Mouse (Mus musculus) heart, embryonic 12.5 days (tissue): ENCODE measurements around the gene Plppr2. TPM values are rescaled to one million over a fixed set of nuclear protein-coding genes. Genes with fewer than 3 reads are reported as not detected.

ENCODE experiments used
- ATAC-seq: fragments of 200-750 bp; cut with Nextera tagmentation; 2 replicates; pipeline ENCODE4 v1.8.0; 2017; ENCODE audit warnings: moderate TSS enrichment, moderate library complexity; ENCODE audit not compliant: insufficient number of reproducible peaks, low FRiP score
- H3K27ac ChIP-seq: fragments of 300-500 bp; sonication (generic); 2 replicates; pipeline ENCODE4 v1.5.1; 2016; ENCODE audit warnings: mild to moderate bottlenecking, moderate library complexity; ENCODE audit not compliant: poor library complexity, severe bottlenecking
- H3K27me3 ChIP-seq: fragments of 300-500 bp; sonication (generic); replicated peaks from 2 replicates; pipeline ENCODE4 v1.6.1; 2016; ENCODE audit warnings: mild to moderate bottlenecking, moderate library complexity
- H3K36me3 ChIP-seq: fragments of 300-500 bp; sonication (generic); 2 replicates; pipeline ENCODE4 v1.6.1; 2016; ENCODE audit warnings: mild to moderate bottlenecking, moderate library complexity
- H3K4me1 ChIP-seq: fragments of 300-500 bp; sonication (generic); replicated peaks from 2 replicates; pipeline ENCODE4 v1.6.1; 2016; ENCODE audit warnings: mild to moderate bottlenecking
- H3K4me2 ChIP-seq: fragments of 300-500 bp; sonication (generic); 2 replicates; pipeline ENCODE4 v1.6.1; 2016; ENCODE audit warnings: mild to moderate bottlenecking, moderate library complexity
- H3K4me3 ChIP-seq: fragments of 300-500 bp; sonication (generic); 2 replicates; pipeline ENCODE4 v1.5.1; 2016; ENCODE audit warnings: mild to moderate bottlenecking
- H3K9ac ChIP-seq: fragments of 300-500 bp; sonication (generic); 2 replicates; pipeline ENCODE4 v1.6.1; 2016; ENCODE audit warnings: mild to moderate bottlenecking, moderate library complexity
- H3K9me3 ChIP-seq: fragments of 300-500 bp; sonication (generic); replicated peaks from 2 replicates; pipeline ENCODE4 v1.6.1; 2016; ENCODE audit warnings: mild to moderate bottlenecking, moderate library complexity
- WGBS: fragments of 180-500 bp; shearing (Covaris S2); methylation state at CpG from one replicate; pipeline ENCODE4 v1.1.7; 2016; 5-methylcytosine and 5-hydroxymethylcytosine counted together
- polyA plus RNA-seq: library from polyadenylated mRNA; unstranded; fragments of >200 nt; fragmentation: Nextera tagmentation; extraction: Ambion mirVana; gene quantifications from 2 replicates; pipeline ENCODE4 v1.2.1, GENCODE M21; 2016

The Plppr2 gene
- polyA plus RNA-seq, 1 experiment from 2014 or later, result 8.2 TPM

DNA sequence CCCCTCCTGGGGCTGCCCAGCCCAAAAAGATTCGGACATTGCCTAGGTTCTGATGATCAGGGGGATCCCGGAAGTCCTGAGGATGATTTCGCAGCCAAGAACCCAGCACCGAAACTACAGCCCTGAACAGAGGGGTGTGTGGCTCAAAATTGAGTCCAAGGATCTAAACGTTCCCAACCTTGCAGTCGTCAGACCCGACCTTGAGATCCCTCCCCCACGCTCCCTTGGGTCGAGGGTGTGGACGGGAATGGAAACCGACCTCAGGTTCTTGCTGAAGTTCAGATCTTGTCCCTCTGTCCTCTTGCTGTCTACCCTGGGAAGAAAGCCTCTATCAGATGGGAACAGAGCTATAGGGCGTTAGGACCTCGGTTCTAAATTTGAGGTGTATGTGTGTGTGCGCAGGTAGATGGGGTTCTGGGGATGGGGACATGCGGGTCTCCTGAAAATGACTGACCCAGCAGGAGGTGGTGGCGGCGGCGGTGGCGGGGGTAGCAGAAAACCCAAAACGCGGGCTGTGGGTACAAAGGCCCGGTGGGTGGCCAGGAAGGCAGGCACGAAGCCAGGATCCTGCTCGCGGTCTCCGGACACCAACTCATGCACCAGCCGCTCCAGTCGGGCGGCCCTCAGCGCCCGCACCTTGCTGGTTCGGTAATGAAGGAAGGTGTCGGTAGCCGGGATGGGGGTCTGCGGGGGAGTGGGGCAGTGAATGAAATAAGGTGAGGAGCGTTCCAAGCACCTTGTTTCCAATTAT is 50.9 kb downstream of the Plppr2 start:
- Histone ChIP-seq H3K9ac (no peak overlapping the region), H3K27me3 (peaks cover 98% of the 10 kb centered on the region), H3K27ac (no peak overlapping the region), H3K36me3 (no peaks in the 10 kb centered on the region), H3K4me2 (peak overlapping the region; percentile 94), H3K9me3 (no peaks in the 10 kb centered on the region), H3K4me3 (peak overlapping the region; percentile 59; the same call in 1 of the 2 replicates), H3K4me1 (peaks cover 23% of the 10 kb centered on the region)
- no peak for ATAC-seq
- 5% methylated on average over 36 of the region's 36 CpGs for WGBS

DNA sequence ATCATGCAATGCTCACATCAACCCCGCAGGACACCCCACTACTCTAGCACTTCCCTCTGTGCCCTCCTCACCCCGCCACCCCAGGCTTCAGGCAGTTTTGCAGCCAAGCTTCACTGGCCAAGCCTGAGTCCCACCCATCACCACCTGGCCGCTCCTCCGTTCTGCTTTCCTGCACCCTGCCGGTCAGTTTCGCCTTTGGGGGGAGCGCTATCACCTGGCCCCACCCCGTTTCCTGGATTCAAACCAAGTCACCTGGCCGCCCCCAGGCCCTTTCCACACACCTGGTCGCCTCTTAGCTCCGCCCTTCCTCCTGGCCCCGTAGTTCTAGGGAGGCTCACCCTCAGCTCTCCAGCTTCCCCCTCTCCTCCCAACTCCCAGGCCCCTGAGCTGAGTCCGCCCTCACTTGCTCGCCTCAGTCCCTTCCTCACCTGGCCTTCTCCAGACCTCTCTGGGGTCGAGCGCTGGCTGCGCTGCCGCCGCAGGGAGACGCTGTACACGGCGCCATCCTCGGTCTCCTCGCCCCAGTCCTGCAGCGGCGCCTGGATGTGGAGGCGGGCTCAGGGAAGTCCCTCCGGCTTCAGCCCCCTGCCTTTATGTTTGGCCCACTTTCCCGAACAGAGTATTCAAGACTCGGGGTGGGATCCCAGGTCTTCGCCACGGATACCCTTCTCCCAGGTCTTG is 51.7 kb downstream of the Plppr2 start:
- H3K9me3 ChIP-seq, result no peaks in the 10 kb centered on the region
- peaks cover 23% of the 10 kb centered on the region for H3K4me1 ChIP-seq
- H3K9ac ChIP-seq, result peak overlapping the region; percentile 64
- peak overlapping the region; percentile 59 for H3K4me3 ChIP-seq
- WGBS, result 1% methylated on average over 32 of the region's 32 CpGs
- peak overlapping the region; percentile 94 for H3K4me2 ChIP-seq
- no peak overlapping the region for H3K27ac ChIP-seq
- 0 out of 2 replicates have a peak, but pooled peaks have one; percentile 20 for ATAC-seq
- peaks cover 98% of the 10 kb centered on the region for H3K27me3 ChIP-seq
- H3K36me3 ChIP-seq, result no peaks in the 10 kb centered on the region

DNA sequence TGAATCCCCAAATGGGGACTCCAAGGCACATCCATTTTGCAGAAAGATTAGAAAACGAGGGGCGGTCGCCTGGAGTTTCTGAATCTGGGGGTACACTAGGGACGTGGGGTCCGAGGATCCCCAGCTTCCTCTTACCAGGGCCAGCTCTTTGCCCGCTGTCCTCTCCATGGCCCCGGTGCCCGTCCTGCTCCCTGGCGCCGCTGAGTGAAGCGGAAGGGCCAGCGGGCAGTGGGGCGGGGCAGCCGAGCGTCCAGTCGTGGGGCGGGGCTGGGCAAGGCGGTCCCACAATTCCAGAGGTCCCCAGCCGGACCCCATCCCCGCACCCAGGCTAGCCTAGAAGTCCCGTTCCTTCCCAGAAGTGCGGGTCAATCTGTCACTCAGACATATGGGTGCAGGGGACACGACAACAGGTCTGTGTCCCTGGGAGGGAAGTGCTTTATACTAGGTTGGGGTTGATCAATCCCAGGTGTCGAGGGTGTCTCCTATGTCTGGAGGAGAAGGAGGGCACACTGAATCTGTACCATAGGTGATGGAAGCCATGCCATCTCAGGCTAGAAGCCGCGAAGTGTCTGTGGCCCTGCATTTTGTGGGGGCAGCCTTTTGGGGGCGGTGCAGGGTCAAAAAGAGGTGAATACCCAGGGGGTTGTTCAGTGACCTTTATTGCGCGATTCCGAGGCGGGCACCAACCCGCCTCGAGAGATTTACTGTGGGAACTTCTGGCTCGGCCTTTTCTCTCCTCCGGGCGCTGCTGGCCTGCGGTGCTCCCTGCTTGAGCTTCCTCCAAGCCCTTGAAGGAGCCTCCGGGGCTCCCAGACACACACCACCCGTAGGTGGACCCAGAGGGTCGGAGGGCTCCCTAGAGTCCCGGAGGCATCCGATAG is 52.6 kb downstream of the Plppr2 start, which contains the start of gene Rgl3:
Gene Rgl3, minus strand, starts transcription at position 217 of the 881 bp plus-strand sequence.
- Histone ChIP-seq H3K9ac (peak within 1 kb of the TSS; percentile 64), H3K36me3 (no peaks in the 10 kb centered on the region), H3K4me3 (peak within 1 kb of the TSS; percentile 59), H3K27ac (no peak within 1 kb of the TSS), H3K27me3 (peaks cover 99% of the 10 kb centered on the region), H3K4me2 (peak within 1 kb of the TSS; percentile 94), H3K4me1 (peaks cover 23% of the 10 kb centered on the region), H3K9me3 (no peaks in the 10 kb centered on the region)
- ATAC-seq, result no peak
- 1% methylated on average over 42 of the region's 42 CpGs for WGBS

DNA sequence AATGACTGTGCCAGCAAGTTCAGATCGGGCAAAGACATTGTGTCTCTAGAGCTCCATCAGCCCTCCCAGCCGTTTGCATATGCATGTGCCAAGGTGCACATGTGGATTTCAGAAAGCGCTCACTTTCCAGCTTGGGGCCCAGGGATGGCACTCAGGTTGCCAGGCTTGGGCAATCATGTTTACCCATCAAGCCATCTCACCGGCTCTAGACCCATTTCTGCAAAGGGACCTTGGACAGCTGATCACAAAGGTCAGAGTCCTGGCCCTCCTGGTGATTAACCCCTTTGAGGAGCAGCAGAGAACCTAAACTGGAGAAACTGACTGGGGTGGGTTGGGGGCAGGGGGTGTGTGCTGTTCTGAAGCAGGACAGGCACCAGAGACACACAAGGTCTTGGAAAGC is 55.4 kb downstream of the Plppr2 start:
- no peak for ATAC-seq
- Histone ChIP-seq H3K9ac (no peak overlapping the region), H3K27ac (no peak overlapping the region), H3K4me1 (peaks cover 23% of the 10 kb centered on the region), H3K36me3 (no peaks in the 10 kb centered on the region), H3K27me3 (peaks cover 80% of the 10 kb centered on the region), H3K4me2 (no peak overlapping the region), H3K4me3 (no peak overlapping the region), H3K9me3 (no peaks in the 10 kb centered on the region; the same call in 1 of the 2 replicates)
- WGBS, result 68% methylated on average over 4 of the region's 4 CpGs

DNA sequence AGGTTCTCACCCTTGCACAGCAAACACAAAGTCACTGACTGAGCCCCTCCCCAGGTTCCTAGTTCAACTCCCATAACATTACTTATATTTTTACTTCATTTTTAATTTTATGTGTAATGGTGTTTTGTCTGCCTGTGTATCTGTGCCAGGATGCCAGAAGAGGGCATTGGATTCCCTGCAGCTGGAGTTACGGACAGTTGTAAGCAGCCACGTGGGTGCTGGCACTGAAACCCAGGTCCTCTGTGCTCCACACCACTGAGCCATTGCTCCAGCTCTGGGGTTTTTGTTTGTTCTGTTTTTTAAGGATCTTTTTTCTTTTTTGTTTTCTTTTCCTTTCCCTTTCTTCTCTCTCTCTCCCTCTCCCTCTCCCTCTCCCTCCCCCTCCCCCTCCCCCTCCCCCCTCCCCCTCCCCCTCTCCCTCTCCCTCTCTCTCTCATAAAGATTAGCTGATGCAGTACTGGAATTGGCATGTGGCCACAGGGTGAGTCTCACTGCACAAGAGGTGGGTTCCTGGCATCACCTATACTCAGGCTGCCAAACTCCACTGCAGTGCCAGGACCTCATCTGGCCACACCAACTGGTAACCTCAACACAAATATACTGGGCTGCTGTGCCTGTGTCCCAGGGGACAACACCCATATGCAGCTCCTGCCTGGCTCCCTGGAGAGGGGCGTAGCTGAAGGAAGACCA is 59.5 kb downstream of the Plppr2 start:
- 84% methylated on average over 3 of the region's 3 CpGs for WGBS
- ATAC-seq, result no peak
- no peak overlapping the region for H3K27ac ChIP-seq
- no peak overlapping the region for H3K4me3 ChIP-seq
- H3K4me1 ChIP-seq, result no peaks in the 10 kb centered on the region
- H3K9ac ChIP-seq, result no peak overlapping the region
- no peaks in the 10 kb centered on the region; the same call in 1 of the 2 replicates for H3K9me3 ChIP-seq
- no peak overlapping the region for H3K4me2 ChIP-seq
- H3K27me3 ChIP-seq, result peaks cover 48% of the 10 kb centered on the region
- no peaks in the 10 kb centered on the region for H3K36me3 ChIP-seq

Other genes starting within 250 kb of the Plppr2 start
- 26.0 and 30.8 TPM in 2 replicates for gene Ldlr, start 213.6 kb upstream of the Plppr2 start, polyA plus RNA-seq
- gene Spc24, start 176.7 kb upstream of the Plppr2 start, polyA plus RNA-seq, result 84.5 and 86.8 TPM in 2 replicates
- gene Kank2, start 138.3 kb upstream of the Plppr2 start, polyA plus RNA-seq, result 18.9 and 19.9 TPM in 2 replicates
- 1.7 and 1.9 TPM in 2 replicates for gene Angptl8, start 101.5 kb upstream of the Plppr2 start, polyA plus RNA-seq
- 52.3 and 59.0 TPM in 2 replicates for gene Dock6, start 84.4 kb upstream of the Plppr2 start, polyA plus RNA-seq
- gene Rab3d, start 18.8 kb upstream of the Plppr2 start, polyA plus RNA-seq, result 10.5 and 12.2 TPM in 2 replicates
- gene Ccdc159, start 9.6 kb upstream of the Plppr2 start, polyA plus RNA-seq, result 2.7 and 3.8 TPM in 2 replicates
- 38.3 and 38.4 TPM in 2 replicates for gene Tmem205, start 9.5 kb upstream of the Plppr2 start, polyA plus RNA-seq
- gene Swsap1, start 18.7 kb downstream of the Plppr2 start, polyA plus RNA-seq, result 4.8 and 5.8 TPM in 2 replicates
- 10.9 and 12.0 TPM in 2 replicates for gene Epor, start 26.5 kb downstream of the Plppr2 start, polyA plus RNA-seq
- 1.7 and 2.0 TPM in 2 replicates for gene Rgl3, start 52.4 kb downstream of the Plppr2 start, polyA plus RNA-seq
- 0.17 and 0.29 TPM in 2 replicates for gene Ccdc151, start 65.6 kb downstream of the Plppr2 start, polyA plus RNA-seq
- 79.5 and 81.4 TPM in 2 replicates for gene Prkcsh, start 65.8 kb downstream of the Plppr2 start, polyA plus RNA-seq
- 0.13 and 0.40 TPM in 2 replicates for gene Elavl3, start 115.0 kb downstream of the Plppr2 start, polyA plus RNA-seq
- not detected in 2 replicates for gene Gm49318, start 134.2 kb downstream of the Plppr2 start, polyA plus RNA-seq
- 9.8 and 10.0 TPM in 2 replicates for gene Zfp653, start 134.3 kb downstream of the Plppr2 start, polyA plus RNA-seq
- 49.3 and 51.4 TPM in 2 replicates for gene Ecsit, start 148.4 kb downstream of the Plppr2 start, polyA plus RNA-seq
- gene Cnn1, start 162.2 kb downstream of the Plppr2 start, polyA plus RNA-seq, result 391 and 421 TPM in 2 replicates
- gene Elof1, start 180.1 kb downstream of the Plppr2 start, polyA plus RNA-seq, result 102 and 104 TPM in 2 replicates
- gene Acp5, start 198.7 kb downstream of the Plppr2 start, polyA plus RNA-seq, result 28.9 and 31.6 TPM in 2 replicates
- gene Pigyl, start 219.8 kb downstream of the Plppr2 start, polyA plus RNA-seq, result 43.8 and 45.2 TPM in 2 replicates